Mouse (Mus musculus) hindbrain, embryonic 15.5 days (tissue): Measurements from ENCODE around the gene Olfr1495. TPM values are rescaled to one million over a fixed set of nuclear protein-coding genes. Genes with fewer than 3 reads are reported as not detected.

ENCODE experiments used
- polyA plus RNA-seq: library from polyadenylated mRNA; unstranded; fragments of >200 nt; fragmentation: Nextera tagmentation; extraction: Ambion mirVana; gene quantifications from 2 replicates; pipeline ENCODE4 v1.2.1, GENCODE M21; 2015

Gene Olfr1495
- polyA plus RNA-seq, 1 experiment from 2014 or later: not detected

Other genes starting within 250 kb of the Olfr1495 start
- gene Olfr1480, start 236.7 kb upstream of the Olfr1495 start, polyA plus RNA-seq: not detected in 2 replicates
- not detected in 2 replicates for gene Olfr1484, start 181.1 kb upstream of the Olfr1495 start, polyA plus RNA-seq
- not detected in 2 replicates for gene Olfr1487, start 147.2 kb upstream of the Olfr1495 start, polyA plus RNA-seq
- not detected in 2 replicates for gene Olfr1489, start 133.0 kb upstream of the Olfr1495 start, polyA plus RNA-seq
- not detected in 2 replicates for gene Olfr1490, start 113.5 kb upstream of the Olfr1495 start, polyA plus RNA-seq
- gene Olfr1491, start 67.3 kb upstream of the Olfr1495 start, polyA plus RNA-seq: not detected in 2 replicates
- gene Olfr1493-ps1, start 41.3 kb upstream of the Olfr1495 start, polyA plus RNA-seq: not detected in 2 replicates
- gene Olfr1494, start 24.9 kb upstream of the Olfr1495 start, polyA plus RNA-seq: not detected in 2 replicates
- gene Olfr1496, start 13.3 kb downstream of the Olfr1495 start, polyA plus RNA-seq: not detected in 2 replicates
- not detected in 2 replicates for gene Olfr1497, start 33.6 kb downstream of the Olfr1495 start, polyA plus RNA-seq
- not detected in 2 replicates for gene Olfr1499, start 54.8 kb downstream of the Olfr1495 start, polyA plus RNA-seq
- gene Olfr1500, start 65.9 kb downstream of the Olfr1495 start, polyA plus RNA-seq: not detected in 2 replicates
- gene Olfr1501, start 86.1 kb downstream of the Olfr1495 start, polyA plus RNA-seq: not detected in 2 replicates
- not detected in 2 replicates for gene Olfr1502, start 97.2 kb downstream of the Olfr1495 start, polyA plus RNA-seq
- gene Olfr1504, start 133.3 kb downstream of the Olfr1495 start, polyA plus RNA-seq: not detected in 2 replicates
- gene Olfr1505, start 148.9 kb downstream of the Olfr1495 start, polyA plus RNA-seq: not detected in 2 replicates